Mouse (Mus musculus): ENCODE data around the gene Krt19. TPM values are rescaled to one million over a fixed set of nuclear protein-coding genes. Genes with fewer than 3 reads are reported as not detected.

The Krt19 gene
- total RNA-seq (2021) (1 to 10 TPM; 6.1 to 8.6 TPM), polyA plus RNA-seq (2012; rRNA removed) (2.6 and 4.4 TPM in 2 replicates)
- long read RNA-seq, transcript Krt19-201 (6 exons, 1,576 nt), result major isoform, 7 of 8 reads
- long read RNA-seq, partial matches to known transcripts, result 1 of 8 reads
- long read RNA-seq, other reads (novel, unspliced or antisense), result 0 of 8 reads

DNA sequence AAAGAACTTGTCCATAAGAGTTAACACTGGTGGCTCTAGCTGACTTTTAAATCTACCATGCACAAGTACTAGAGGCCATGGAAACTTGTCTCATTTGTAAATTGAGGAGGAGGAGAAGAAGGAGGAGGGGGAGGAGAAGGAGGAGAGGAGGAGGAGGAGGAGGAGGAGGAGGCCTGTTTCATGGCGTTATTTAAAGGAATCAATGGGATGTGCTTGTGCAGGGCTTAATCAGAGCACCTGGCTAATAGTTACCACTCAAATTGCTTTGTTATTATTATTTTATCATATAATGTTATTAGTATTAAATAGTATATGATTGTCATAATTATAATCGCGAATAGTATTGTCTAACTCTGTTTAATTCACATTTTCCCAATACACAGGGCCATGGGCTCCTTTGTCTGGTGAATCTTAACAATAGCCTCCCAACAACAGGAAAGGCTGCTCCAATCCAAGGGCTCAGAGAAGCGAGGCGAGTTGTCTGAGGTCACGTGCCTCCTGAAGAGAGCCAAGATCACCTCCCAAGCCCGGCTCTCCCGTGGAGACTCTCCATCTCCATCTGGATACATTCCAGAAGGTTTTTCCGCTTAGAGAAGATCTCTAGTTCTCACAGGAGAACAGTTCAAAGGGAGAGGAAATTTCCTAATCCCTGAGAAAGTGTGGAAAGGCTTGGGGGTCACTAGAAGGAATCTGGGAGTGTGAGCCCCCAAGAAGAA lies at the start of gene Krt19:
Krt19 (minus strand) TSS at position 51 of the 716 bp plus-strand sequence.
- no peak for DNase-seq

DNA sequence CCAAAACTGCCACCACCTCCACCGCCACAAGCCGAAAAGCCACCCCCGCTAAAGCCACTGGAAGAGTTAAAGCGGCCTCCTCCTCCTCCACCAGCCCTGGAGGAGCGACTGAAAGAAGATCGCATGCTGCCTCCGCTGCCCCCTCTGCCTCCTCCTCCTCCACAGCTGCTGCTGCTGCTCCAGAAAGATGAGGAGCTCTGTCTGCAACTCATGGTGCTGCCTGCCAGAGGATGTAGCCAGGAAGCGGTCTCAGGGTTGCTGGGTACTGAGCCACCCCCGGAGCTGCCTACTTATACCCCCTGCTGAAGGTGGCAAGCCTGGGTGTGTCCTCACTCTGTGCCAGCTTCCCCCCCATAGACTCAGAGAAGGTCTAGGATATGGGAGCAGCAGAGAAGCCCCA lies 44.5 kb upstream of the Krt19 start, which contains the start of gene Krt9:
Krt9 (minus strand) TSS at position 255 of the 400 bp plus-strand sequence.
- DNase-seq, result no peak

DNA sequence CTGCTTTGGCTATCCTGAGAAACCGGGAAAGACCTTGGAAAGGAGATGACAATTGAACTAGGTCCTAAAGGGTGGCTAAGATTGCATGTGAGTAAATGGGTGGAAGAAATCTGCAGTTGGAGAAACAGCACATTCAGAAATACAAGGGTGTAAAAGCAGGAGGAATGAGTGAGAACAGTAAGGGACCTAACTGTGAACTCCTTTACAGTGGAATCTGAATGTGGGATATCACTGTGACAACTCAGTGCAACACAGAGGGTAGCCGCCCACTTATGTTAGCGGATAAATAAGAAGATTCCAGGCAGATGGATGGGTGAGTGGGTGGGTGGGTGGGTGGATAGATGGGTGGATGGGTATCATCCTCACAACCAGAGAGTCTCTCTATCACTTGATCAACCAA lies 43.4 kb upstream of the Krt19 start:
- DNase-seq, result no peak

DNA sequence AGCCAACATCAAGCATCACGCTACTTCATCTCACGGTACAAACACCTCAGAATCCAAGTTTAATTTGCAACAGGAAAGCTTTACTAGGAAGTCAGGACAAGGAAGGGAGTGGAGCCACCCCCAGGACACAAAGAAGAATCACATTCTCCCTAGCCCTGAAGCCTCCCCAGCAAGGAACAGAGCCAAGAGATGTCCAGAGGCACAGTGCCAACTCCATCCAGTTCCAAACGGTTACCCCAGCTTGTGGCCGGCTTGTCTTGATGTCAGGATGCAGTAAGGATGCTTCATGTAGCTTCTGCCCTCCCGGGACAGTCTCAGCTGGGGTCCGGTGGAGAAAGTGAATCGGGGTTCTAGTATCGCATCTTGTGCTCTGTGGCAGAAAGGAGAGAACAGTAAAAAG lies 38.3 kb upstream of the Krt19 start:
- DNase-seq, result no peak

DNA sequence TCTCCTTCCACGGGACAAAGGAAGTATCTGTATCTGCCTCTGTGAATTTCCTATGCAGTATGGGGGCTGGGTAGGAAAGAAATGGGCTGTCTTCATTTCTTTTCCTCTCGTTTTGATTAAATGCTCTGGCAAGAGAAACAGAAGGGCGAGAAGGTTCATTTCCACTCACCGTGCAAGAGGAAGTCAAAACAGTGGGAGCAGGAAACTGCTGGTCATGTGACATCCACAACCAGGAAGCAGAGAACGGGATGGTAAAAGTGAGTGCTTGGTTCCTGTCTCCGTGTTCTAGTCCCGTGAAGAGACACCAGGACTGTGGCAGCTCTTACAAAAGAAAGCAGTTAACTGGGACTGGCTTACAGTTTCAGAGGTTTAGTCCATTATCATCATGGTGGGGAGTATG lies 33.3 kb upstream of the Krt19 start:
- no peak for DNase-seq

DNA sequence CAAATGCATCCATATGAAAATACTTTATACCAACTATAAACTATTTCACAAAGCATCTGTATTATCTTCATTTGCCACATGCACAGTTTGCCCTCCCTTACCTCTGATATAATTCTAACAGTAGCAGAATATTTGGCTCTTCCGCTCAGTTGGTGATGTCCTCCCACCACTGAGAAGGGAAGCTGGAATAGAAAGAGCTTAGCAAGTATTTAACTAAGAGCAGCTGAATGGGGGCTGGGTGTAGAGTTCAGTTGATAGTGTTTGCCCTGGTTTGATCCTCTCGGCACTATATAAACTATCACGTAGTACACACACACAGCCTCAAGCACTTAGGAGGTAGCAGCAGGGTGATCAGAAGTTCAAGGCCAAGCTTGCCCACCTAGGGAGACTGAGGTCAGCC lies 30.8 kb upstream of the Krt19 start:
- no peak for DNase-seq

DNA sequence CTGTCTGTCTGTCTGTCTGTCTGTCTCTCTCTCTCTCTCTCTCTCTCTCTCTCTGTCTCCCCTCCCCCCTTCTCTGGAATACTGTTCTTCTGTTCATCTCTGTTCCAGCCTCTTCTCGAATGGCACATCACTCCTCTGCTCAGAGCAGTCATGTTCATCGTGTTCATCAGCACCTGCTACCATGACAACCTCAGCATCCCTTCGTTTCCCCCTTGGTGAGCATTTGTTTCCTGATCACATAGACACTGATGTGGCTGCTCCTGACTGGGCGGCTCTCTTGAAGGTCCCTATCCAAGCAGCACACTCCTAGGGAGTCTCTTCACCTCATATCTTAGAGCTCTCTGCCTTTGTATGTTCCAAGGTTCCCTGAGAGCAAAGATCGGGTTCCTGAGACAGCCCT lies 29.8 kb upstream of the Krt19 start:
- no peak for DNase-seq

DNA sequence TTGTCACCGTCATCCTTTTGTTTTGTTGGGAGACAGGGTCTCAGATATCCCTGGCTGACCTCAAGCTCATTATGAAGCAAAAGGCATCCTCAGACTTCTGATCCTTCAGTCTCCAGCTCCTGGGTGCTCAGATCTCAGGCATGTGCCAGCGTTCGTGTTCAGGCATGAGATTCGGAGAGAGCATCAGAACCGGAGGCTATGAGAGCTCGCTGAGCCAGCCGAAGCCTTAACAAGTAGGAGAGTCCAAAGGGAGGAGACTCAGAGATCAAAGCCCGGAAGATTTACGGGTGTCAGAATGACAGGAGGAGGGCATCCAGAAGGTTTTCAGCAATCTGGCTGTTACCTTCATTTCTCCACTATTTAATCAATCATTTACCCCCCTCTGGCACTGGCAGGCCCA lies 28.3 kb upstream of the Krt19 start:
- DNase-seq, result no peak

DNA sequence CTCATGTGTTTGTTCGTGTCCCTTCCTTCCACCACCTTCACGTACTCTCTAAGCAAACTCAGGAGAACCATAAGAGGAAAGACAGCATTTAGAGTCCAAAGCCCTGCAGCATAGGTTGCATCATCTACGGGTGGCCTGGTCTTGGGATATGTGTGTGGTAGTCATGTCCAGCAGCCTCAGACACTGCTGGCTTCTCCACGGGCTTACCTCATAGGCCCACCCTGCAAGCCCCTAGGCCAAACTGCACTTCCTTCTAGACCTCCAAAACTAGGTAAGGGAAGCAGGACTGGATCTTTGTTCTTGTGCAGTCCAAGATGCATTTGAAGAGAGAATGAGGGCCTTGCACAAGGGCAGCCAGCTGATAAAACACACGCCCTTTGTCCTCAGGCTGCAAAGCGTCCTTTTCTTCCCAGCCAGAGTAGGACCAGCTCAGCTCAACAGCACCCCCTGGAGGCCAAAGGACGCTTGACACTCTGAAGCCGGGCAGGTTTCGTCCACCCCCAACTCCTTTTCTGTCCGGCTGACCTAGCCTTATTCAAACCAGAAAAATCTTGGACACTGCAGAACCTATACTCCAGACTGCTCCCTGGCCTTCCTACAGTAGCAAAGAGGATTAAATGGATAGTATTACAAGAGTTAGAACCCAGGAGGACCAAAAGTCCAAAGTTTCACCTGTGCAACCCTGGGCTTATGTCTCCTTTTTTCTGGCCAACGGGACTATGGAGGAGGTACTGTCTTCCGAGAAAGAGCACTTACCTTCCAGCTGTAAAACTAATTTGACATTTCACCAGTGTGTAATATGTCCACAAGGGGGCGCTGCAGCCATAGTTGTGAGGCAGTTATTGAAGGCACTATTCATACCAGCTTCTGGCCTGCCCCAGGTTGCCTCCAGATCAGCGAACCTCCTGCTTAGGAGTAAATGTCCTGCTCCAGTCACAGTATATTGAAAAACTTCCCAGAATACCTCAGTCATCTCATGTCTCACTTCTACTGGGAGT lies 20.6 kb upstream of the Krt19 start:
- DNase-seq, result peak; percentile 69

DNA sequence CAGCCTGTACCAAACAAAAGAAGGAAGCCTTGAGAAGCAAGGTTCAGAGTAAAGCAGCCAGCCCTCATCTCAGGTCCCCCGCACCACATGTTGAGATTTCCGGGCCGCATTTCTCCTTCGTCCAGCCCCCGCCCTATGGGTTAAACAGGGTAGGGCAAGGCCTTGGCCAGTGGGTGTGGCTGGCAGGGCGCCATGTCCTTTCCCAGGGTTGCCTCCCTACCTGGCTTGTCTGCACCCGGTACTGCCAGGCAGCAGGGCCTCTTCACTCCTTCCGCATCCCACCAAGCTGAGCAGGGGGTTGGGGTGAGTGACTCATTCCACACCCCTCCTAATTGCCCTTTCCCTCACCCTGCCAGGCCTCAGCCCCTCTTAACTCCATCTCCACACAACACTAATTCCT lies 19.6 kb upstream of the Krt19 start:
- peak; percentile 13 for DNase-seq

DNA sequence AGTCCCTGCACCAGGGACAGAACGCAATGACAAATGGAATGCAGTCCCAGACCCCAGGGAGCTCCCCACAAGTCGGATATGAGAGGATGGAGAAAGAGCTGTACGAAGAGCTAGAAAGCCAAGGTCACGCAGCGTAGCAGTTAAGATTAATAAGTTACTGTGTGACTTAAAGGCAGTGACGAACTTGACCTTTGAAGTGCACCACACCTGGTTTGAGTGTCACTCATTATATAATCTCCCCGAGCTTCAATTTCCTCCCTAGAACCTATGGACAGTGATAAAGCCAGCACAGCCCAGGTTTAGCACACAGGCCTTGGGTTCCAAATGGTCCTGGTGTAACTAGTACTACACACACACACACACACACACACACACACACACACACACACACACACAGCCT lies 15.9 kb upstream of the Krt19 start:
- no peak for DNase-seq

DNA sequence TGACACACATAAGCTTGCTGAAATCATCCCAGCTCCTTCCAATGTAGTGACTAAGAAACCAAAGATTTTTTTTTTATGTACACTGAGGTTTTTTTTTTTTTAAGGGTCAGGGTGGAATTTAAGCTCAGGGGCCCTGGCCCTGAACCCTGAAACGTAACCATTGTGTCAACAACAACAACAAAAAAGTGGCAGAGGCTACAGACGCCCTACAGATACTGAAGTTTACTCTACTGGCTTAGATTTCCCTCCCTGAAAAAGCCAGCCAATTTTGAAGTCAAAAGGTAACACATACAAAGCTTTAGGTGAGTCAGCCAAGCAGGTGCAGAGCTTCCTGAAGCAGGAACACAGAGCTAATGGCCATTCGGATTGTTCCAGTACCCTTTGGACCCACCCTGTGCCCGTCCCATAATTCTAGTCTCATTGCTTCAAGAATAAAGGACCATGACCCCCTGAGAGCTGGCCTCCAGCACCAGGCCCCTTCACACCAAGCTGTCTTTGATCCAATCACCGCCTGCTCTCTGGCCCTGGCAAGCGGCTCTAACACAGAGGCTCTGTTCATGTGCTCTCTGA lies 9.5 kb upstream of the Krt19 start:
- no peak for DNase-seq

DNA sequence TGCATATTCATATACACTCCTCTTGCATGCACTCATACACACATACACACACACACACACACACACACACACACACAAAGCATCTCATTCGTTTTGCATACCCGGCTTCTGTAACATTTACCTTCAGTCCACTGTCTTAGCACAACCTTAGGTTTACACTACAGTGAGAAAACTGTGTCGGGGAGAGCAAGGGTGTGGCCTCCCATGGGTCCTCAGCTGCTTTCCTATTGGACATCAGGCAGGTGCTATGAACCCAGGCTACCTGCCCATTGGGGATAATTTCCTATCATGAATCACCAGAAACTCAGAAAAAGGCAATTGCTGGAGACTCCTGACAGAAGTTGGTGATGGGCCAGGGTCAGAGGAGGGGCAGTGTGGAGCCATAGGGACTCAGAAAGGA lies 8.9 kb upstream of the Krt19 start:
- no peak for DNase-seq

DNA sequence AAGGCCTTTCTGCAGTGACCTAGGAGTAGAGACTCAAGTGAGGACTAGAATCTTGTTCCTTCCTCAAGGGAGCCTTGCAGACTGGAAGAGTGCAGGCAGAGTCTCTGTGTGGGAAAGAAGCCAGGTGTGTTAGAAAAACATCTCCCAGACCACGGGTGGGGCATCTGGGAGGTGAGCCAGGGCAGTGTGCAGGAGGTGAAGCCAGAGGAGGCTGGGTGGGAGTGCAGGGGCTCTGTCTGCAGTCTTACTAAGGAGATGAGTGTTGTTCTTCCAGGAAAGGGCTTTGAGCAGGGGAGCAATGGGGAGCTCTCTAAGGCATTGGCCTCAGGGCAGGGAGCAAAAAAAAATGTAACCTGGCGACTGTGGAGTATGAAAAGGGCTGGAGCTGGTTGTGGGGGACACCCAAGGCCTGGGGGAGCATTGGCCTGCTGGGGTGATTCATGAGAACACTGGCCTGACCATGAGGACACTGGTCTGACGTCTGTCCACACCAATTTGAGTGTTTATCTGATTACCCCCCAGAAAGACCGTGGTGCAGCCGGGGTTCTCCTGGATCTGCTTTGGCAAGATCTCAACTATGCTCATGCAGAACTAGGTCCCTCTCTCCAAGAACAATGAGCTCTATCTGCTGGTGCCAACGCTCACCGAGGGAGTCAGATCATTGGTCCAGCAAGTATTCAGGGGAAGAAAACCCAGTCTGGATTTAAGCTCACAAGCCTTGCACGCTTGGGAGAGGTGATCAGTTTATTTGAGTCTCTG lies 7.2 kb upstream of the Krt19 start:
- DNase-seq, result no peak

DNA sequence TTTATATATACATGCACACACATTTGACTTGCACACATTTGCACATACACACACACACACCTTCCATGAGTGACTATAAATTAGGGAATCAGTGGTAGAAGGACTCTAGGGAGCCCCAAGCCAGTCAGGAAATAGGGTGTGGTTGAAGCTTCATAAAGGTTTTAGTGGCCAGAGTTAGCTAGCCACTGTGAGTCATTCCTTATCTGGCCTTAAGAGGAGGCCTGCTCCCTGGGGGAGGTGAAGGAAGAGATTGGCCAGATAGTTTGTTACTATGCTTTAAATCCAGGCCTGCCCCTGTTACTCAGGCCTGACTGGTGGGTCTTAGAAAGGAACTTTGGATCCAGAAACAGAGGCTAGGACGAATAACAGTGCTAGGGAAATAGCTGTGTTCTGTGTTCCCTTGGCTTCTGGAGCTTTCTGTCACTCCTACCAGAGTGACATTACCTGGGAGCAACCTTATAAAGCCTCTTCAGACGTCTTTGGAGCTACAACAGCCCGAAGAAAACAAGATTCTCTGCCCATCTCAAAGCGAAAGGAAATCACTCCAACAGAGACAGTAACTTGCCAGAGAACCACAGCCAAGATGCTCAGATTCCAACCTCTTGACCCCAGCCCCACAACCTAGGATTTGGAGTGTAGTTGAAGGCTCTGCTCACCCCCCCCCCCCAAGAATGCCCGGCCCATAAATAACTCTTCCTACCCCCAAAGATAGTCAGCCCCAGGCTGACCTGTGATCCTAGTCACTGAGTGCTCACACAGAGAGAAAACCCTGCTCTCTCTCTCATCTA lies 705 bp downstream of the Krt19 start:
- no peak for DNase-seq

DNA sequence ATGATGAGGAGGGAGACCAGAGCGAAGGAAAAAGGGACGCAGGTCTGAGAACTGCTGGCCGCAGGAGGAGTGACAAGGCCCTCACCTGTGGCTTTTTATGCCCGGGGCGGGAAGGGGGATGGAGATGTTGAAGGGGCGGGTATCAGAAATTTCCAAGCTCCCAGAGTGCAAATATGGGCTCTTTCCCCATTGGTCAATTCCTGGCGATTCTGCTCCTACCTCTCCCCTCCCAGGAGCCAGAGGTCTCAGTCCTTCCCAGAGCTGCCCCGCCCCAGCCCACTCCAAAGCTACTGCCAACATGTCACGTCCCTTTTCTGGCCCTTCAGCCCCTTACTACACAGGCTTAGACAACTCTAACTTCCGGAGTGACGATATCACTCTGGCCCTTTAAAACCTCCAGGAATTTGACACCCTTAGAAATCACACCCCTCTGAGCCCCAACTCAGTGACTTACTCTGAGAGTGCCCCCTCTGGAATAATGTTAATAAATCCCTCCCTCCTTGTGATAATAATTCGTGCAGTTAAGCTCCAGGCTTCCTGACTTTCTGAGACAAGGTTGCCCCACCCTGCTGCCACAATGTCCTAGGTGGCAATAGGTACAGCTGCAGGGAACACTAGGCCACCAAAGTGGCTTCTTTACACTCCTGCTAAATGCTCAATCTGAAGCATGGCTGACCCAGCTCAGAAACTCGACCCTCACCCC lies 2.5 kb downstream of the Krt19 start:
- DNase-seq, result no peak

DNA sequence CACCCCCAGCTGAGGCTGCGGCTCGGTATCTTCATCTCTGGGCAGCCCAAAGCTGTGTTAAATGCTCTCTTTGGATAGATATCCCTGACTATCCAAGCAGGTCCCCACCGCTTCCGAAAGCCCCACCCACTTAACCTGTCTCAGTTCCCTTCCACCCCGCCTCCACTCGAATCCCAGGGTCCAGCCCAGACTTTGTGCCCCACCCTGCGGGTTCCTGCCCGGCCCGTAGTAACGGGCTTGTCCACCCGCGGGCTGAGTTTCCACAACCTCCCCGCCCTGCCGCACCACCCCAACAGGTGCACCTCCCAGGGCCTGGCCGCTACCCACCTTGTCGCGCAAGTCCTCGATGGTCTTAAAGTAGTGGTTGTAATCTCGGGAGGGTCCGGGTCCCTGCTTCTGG lies 3.4 kb downstream of the Krt19 start:
- no peak for DNase-seq

DNA sequence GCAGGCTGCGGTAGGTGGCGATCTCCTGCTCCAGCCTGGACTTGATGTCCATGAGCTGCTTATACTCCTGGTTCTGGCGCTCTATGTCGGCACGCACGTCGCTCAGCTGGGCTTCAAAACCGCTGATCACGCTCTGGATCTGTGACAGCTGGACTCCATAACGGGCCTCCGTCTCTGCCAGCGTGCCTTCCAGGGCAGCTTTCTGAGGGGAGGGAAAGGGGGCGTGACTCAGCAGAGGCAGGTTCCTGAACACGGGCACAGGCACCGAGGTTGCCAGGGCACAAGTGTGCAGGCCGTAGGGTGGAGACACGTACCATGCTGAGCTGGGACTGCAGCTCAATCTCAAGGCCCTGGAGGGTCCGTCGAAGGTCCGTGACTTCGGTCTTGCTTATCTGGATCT lies 7.5 kb downstream of the Krt19 start:
- DNase-seq, result peak; percentile 8

DNA sequence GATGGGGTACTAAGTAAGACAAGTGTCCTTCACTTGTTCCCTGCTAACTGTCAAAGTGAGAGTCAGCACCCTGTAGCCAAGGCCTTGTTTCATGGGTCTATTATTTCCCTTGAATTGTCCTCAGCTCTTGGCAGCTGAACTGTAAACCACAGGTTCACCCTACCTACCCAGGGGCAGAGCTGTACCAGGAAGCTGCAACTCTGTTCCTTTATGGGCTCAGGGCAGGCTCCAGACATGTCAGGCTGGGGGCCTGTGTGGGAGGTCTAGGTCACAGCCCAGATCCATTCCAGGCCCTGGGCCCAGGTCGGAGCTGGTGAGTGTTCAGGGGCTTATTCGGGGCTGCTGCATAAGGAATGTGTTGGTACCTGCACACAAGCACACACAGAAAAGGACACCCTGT lies 9.1 kb downstream of the Krt19 start:
- DNase-seq, result no peak

DNA sequence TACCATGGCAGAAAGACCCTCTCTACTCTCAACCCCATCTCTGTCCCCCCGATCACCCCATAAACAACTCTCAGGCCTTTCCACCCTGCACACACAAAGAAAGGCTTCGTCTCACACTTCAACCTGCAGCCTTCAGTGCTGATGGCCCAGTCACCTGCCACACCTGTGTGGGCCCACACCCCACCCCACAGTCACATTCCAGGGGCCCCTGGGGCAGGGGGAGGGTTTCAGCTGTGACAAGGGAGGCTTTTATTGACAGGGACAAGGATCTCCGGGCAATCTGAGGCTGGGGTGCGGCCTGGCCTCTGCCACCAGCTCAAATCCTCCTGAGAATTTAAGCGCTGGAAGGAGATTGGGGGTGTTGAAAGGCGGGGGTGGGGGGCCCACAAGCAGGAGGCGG lies 9.7 kb downstream of the Krt19 start:
- DNase-seq, result no peak
